Mouse (Mus musculus): ENCODE data around the gene Zfand3.

DNA sequence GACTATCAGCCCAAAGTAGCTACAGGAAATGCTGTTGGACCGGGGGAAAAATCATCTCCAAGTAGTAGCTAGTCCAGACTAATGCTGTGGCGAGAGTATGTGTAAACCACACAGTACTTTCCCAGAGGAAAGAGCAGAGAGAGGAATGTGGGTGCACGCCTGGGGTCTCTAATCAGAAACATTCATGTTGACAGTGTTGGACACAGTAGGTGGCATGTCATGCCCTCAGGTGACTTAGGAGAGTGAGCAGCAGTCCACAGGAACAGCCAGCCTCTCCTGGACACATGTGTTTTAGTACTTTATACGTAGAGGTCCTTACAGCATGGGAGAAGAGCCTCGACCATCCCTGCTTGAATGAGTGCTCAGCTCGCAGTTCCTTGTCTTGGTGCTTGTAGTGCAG is 159.3 kb downstream of the Zfand3 start:
- TF ChIP-seq CTCF (IDR thresholded peaks at IDR 0.05; ENCODE audit: insufficient read depth, low read depth, low read length) (no peak), POLR2A (IDR thresholded peaks at IDR 0.05; ENCODE audit: insufficient read depth, low read depth, low read length) (no peak)

Measured in olfactory bulb, adult 2 months (tissue).